Mouse (Mus musculus) liver, adult 2 months (tissue): ENCODE measurements around the gene Hhip. TPM values are rescaled to one million over a fixed set of nuclear protein-coding genes. Genes with fewer than 3 reads are reported as not detected.

ENCODE experiments used
- DNase-seq: peaks from one replicate; pipeline ENCODE4 v3.0.0-alpha.2; 2011; ENCODE audit warnings: low read depth, low spot score; ENCODE audit errors: extremely low read depth
- H3K27ac ChIP-seq: fragments of 200-500 bp; replicated peaks from 2 replicates; pipeline ENCODE4 v1.5.1; 2012; ENCODE audit warnings: low read depth, mild to moderate bottlenecking, control low read depth, inconsistent platforms, low read length; ENCODE audit not compliant: insufficient read depth
- H3K27me3 ChIP-seq: fragments of 200-500 bp; 2 replicates; pipeline ENCODE4 v1.6.1; 2012; ENCODE audit warnings: mild to moderate bottlenecking, moderate library complexity, low read length, inconsistent platforms; ENCODE audit not compliant: control insufficient read depth, insufficient read depth
- H3K36me3 ChIP-seq: fragments of 200-500 bp; 2 replicates; pipeline ENCODE4 v1.6.1; 2012; ENCODE audit warnings: low read length, inconsistent platforms; ENCODE audit not compliant: control insufficient read depth, insufficient read depth
- H3K4me1 ChIP-seq: fragments of 200-500 bp; 2 replicates; pipeline ENCODE4 v1.6.1; 2011; ENCODE audit warnings: low read length; ENCODE audit not compliant: control insufficient read depth, insufficient read depth
- H3K4me3 ChIP-seq: fragments of 200-500 bp; 2 replicates; pipeline ENCODE4 v1.5.1; 2011; ENCODE audit warnings: low read depth, mild to moderate bottlenecking, control low read depth, low read length, moderate library complexity; ENCODE audit not compliant: insufficient read depth
- H3K79me2 ChIP-seq: fragments of 200-500 bp; 2 replicates; pipeline ENCODE4 v1.6.1; 2012; ENCODE audit warnings: inconsistent platforms, mild to moderate bottlenecking, low read length, moderate library complexity; ENCODE audit not compliant: control insufficient read depth, insufficient read depth
- H3K9ac ChIP-seq: fragments of 200-500 bp; 2 replicates; pipeline ENCODE4 v1.6.1; 2012; ENCODE audit warnings: low read depth, mild to moderate bottlenecking, control low read depth, inconsistent platforms, low read length
- CTCF ChIP-seq: fragments of 200-500 bp; IDR thresholded peaks from 2 replicates; pipeline ENCODE4 v1.5.1; 2011; ENCODE audit warnings: low read depth, low read length, control low read depth
- POLR2A ChIP-seq: fragments of 200-500 bp; IDR thresholded peaks from 2 replicates; pipeline ENCODE4 v1.6.1; 2011; ENCODE audit warnings: low read length, control low read depth; ENCODE audit not compliant: insufficient read depth; ENCODE audit errors: extremely low read depth
- whole genome bisulfite sequencing: fragments of 180-500 bp; shearing (Covaris S2); methylation state at CpG from one replicate; pipeline ENCODE4 v1.1.7; 2018; 5-methylcytosine and 5-hydroxymethylcytosine counted together
- polyA plus RNA-seq: library from polyadenylated mRNA; depleted of rRNA; stranded (reverse); fragments of >200 nt; gene quantifications from 2 replicates; pipeline ENCODE4 v1.2.3, GENCODE M21; 2012
- total RNA-seq: library from RNA; depleted of rRNA; stranded (reverse); fragments of >200 nt; gene quantifications from 2 replicates; pipeline ENCODE4 v1.2.3, GENCODE M21; 2014

The Hhip gene
- total and polyA plus RNA-seq, 2 experiments, result 0.53 to 2.0 TPM

DNA sequence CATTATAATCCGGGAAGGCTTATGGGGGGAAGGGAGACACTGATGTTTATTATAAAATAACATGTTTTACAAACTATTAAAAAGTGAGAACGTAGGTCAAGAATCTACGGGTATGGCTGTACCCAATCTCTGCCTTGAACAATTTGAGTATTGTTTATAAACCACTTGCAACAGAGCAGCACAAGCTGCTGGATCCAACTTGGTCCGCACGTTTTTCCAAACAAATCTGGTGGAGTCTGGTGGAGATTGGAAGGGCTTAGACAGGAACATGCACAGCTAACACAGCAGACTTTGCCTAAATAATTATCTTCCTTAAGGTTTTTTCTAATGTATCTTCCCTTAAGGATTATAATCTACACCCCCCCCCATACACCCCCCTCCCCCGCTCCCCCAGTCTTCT is 2.7 kb downstream of the Hhip start:
- DNase-seq, result no peak
- TF ChIP-seq CTCF (no peak), POLR2A (no peak)
- 55% methylated on average over 6 of the region's 6 CpGs for WGBS
- no peak overlapping the region for H3K27ac ChIP-seq
- H3K9ac ChIP-seq, result no peak overlapping the region
- no peaks in the 10 kb centered on the region for H3K36me3 ChIP-seq
- H3K79me2 ChIP-seq, result no peaks in the 10 kb centered on the region
- no peak overlapping the region for H3K4me3 ChIP-seq
- peaks cover 2% of the 10 kb centered on the region; the same call in 1 of the 2 replicates for H3K4me1 ChIP-seq
- peaks cover 15% of the 10 kb centered on the region for H3K27me3 ChIP-seq

DNA sequence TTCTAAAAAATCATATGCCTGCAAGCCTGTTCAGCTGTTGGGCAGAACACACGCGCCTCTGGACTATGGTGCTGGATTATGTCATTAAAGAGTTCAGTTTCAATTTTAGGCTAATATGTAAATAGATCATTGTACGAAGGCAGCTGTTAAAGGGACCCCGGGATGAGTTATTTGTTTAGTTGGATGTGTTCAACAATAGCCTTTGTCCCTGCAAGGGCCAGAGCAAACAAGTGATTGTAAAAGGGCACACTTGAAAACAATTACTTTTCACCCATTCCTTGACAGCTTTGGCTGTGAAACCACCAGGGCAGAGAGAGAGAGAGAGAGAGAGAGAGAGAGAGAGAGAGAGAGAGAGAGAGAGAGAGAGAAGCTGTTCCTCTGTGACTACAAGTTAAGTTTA is 3.6 kb downstream of the Hhip start:
- H3K27ac ChIP-seq, result no peak overlapping the region
- DNase-seq, result no peak
- peaks cover 15% of the 10 kb centered on the region for H3K27me3 ChIP-seq
- WGBS, result 20% methylated on average over 4 of the region's 4 CpGs
- no peaks in the 10 kb centered on the region for H3K36me3 ChIP-seq
- H3K9ac ChIP-seq, result no peak overlapping the region
- peaks cover 2% of the 10 kb centered on the region; the same call in 1 of the 2 replicates for H3K4me1 ChIP-seq
- no peaks in the 10 kb centered on the region for H3K79me2 ChIP-seq
- TF ChIP-seq CTCF (no peak), POLR2A (no peak)
- H3K4me3 ChIP-seq, result no peak overlapping the region

DNA sequence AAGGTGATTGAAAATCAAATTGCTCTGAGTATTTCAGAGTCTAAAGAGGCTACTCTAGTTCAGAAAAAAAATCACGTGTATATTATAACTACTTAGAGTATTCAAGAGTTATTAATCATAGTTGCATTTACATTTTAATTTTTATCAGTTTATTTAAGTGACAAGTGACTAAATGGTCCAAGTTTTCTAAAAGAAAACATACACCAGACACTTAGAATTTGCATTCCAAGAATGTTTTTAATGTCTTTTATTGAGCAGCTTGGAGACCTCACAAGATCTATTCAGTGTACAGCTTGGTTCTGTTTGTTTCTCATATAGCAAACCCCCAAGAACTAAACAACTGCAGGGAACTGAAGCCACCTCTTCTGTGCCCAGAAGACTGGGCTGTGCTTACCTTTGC is 5.0 kb downstream of the Hhip start:
- Histone ChIP-seq H3K79me2 (no peaks in the 10 kb centered on the region), H3K36me3 (no peaks in the 10 kb centered on the region), H3K27ac (no peak overlapping the region), H3K4me3 (no peak overlapping the region), H3K9ac (no peak overlapping the region), H3K27me3 (peaks cover 9% of the 10 kb centered on the region), H3K4me1 (peaks cover 2% of the 10 kb centered on the region; the same call in 1 of the 2 replicates)
- DNase-seq, result no peak
- TF ChIP-seq CTCF, result no peak
- no peak for TF ChIP-seq POLR2A
- 78% methylated on average over 1 of the region's 1 CpGs for WGBS

DNA sequence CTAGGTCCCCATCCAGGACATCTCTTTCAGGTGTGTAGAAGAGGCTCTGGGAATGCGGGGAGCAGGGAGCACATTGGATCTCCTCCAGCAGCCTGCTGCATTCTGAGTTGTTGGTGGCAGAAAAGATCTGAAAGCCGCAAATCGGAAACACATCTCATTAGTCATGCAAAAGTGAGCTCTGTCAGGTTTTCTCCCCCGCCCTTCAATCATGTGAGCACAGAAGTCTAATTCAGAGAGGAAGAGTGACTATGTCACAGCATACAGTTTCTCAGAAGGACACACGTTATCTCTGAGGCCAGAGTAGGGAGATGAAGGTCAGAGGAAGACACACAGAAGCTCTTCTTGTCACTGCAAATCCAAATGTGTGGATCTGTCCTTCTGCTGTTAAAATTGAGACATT is 6.3 kb downstream of the Hhip start:
- Histone ChIP-seq H3K4me1 (peaks cover 2% of the 10 kb centered on the region; the same call in 1 of the 2 replicates), H3K9ac (no peak overlapping the region), H3K4me3 (no peak overlapping the region), H3K79me2 (no peaks in the 10 kb centered on the region), H3K27ac (no peak overlapping the region), H3K36me3 (no peaks in the 10 kb centered on the region), H3K27me3 (peaks cover 3% of the 10 kb centered on the region; the same call in 1 of the 2 replicates)
- no peak for DNase-seq
- TF ChIP-seq POLR2A, result no peak
- no peak for TF ChIP-seq CTCF
- WGBS, result 64% methylated on average over 5 of the region's 5 CpGs

DNA sequence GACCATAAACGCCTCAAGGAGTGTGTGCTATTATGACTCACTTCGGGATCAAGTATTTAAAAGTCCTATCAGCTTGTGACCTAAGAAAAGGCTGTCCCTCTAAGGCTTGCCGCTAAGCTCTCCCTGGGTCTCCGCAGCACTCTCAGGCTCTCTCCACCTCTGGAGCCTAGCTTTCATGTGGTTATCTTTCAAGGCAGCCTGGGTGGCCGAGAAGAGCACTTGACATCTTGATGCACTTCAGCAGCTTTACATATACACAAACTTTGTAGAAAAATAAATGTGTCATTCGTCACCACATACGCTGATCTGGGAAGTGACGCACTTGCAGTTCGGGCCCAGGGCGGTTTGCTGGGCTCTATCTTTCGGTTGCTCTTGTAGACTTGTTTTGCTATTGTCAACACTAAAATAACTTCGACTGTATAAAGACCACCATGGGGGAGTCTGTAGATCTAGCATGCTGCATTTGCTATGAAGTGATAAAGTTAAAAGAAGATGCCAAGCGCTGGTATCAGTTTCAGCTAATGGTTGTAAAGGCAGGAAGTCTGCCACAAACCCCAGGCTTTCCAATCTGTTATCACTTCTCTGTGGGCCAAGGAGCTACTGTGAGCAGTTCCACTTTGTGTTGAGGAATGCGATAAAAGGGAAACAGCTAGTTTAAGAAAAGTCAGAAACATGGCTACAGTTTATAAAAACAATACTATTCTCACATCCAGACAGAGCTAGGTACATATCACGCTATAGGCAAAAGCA is 8.4 kb downstream of the Hhip start:
- whole genome bisulfite sequencing, result 68% methylated on average over 15 of the region's 15 CpGs
- Histone ChIP-seq H3K4me1 (no peaks in the 10 kb centered on the region), H3K27ac (no peak overlapping the region), H3K79me2 (no peaks in the 10 kb centered on the region), H3K9ac (no peak overlapping the region), H3K27me3 (no peaks in the 10 kb centered on the region), H3K4me3 (no peak overlapping the region), H3K36me3 (no peaks in the 10 kb centered on the region)
- TF ChIP-seq POLR2A (no peak), CTCF (no peak)
- no peak for DNase-seq

DNA sequence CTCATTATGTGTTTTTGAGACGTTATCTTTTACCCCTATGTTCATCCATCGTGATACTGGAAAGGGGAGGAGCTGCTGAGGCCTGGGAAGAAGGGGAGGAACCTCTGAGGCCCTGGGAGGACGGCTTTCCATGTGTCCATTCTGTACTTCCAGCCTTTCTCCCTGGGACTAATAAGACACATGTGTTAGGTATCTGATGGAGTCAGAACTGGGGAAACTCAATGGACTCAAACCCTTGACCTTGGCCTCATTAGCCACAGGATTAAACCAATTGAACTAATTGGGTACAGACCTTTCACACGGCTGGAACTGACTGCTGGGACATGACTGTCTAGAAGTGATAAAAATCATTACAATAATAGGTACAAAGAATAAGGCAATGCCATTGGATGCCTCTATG is 9.6 kb downstream of the Hhip start:
- Histone ChIP-seq H3K4me3 (no peak overlapping the region), H3K9ac (no peak overlapping the region), H3K27me3 (no peaks in the 10 kb centered on the region), H3K27ac (no peak overlapping the region), H3K4me1 (no peaks in the 10 kb centered on the region), H3K79me2 (no peaks in the 10 kb centered on the region), H3K36me3 (no peaks in the 10 kb centered on the region)
- DNase-seq, result no peak
- TF ChIP-seq POLR2A (no peak), CTCF (no peak)
- WGBS, result 79% methylated on average over 4 of the region's 4 CpGs
